Mouse (Mus musculus): ENCODE results near the gene Ercc2. TPM values are rescaled to one million over a fixed set of nuclear protein-coding genes. Genes with fewer than 3 reads are reported as not detected.

Ercc2 gene
- polyA plus RNA-seq, 1 experiment from 2014 or later = 28.5 TPM

DNA sequence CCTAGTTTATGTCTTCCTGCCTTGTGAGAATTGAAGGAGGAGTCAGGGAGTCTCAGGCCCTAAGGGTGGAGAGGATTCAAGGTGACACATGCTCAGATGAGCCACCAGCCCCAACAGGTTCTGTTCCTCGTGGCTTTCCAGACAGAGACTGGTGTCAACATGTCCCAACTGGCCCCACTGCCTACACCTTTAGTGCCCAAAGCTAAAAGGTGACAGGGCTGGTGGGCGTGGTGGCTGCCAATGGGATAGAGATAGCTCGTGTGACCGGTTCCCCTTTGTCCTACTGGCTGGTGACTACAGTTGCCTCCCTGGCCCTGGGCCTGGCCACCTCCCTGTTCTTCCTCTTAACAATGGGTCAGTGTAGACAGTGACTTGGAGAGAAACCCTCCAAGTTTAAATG, 16.4 kb upstream of the Ercc2 start:
- no peak overlapping the region for H3K4me2 ChIP-seq (ENCODE audit: low read length)
- no peaks in the 10 kb centered on the region; the same call in 1 of the 2 replicates for H3K27me3 ChIP-seq (replicated peaks; ENCODE audit: control insufficient read depth, insufficient read depth, low read length)
- H3K36me3 ChIP-seq (ENCODE audit: control insufficient read depth, insufficient read depth) = no peaks in the 10 kb centered on the region
- whole genome bisulfite sequencing = 81% methylated on average over 4 of the region's 4 CpGs
- H3K9me3 ChIP-seq (ENCODE audit: control insufficient read depth, low read length) = no peaks in the 10 kb centered on the region
- no peak overlapping the region for H3K9ac ChIP-seq (replicated peaks; ENCODE audit: low read depth, low read length)
- H3K4me1 ChIP-seq (replicated peaks; ENCODE audit: control insufficient read depth, insufficient read depth, low read length) = peaks cover 17% of the 10 kb centered on the region
- ATAC-seq = no peak
- no peak overlapping the region for H3K27ac ChIP-seq (ENCODE audit: low read length)
- H3K4me3 ChIP-seq (replicated peaks; ENCODE audit: low read length) = no peak overlapping the region

DNA sequence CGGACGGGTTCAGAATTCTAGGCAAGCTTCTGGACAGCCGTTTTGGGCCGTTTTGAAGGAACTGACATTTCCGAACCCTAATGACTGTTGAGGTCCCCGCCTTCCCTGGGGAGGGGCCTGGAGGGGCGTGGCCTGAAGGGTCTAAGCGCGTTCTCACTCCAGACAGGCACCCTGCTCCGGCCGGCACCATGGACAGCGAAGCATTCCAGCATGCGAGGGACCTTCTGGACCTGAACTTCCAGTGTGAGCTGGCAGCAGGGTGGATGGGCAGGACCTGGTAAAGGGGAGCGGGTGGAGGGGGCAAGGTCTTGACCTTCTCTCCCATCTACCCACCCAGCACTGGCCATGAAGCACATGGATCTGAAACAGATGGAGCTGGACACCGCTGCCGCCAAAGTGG, 13.4 kb upstream of the Ercc2 start:
- H3K27me3 ChIP-seq (replicated peaks; ENCODE audit: control insufficient read depth, insufficient read depth, low read length) = no peaks in the 10 kb centered on the region
- no peak for ATAC-seq
- no peak overlapping the region for H3K9ac ChIP-seq (replicated peaks; ENCODE audit: low read depth, low read length)
- WGBS = 22% methylated on average over 16 of the region's 16 CpGs
- H3K4me3 ChIP-seq (replicated peaks; ENCODE audit: low read length) = no peak overlapping the region
- H3K9me3 ChIP-seq (ENCODE audit: control insufficient read depth, low read length) = no peaks in the 10 kb centered on the region
- H3K36me3 ChIP-seq (ENCODE audit: control insufficient read depth, insufficient read depth) = no peaks in the 10 kb centered on the region
- no peak overlapping the region for H3K4me2 ChIP-seq (ENCODE audit: low read length)
- peaks cover 3% of the 10 kb centered on the region; the same call in 1 of the 2 replicates for H3K4me1 ChIP-seq (replicated peaks; ENCODE audit: control insufficient read depth, insufficient read depth, low read length)
- no peak overlapping the region for H3K27ac ChIP-seq (ENCODE audit: low read length)

DNA sequence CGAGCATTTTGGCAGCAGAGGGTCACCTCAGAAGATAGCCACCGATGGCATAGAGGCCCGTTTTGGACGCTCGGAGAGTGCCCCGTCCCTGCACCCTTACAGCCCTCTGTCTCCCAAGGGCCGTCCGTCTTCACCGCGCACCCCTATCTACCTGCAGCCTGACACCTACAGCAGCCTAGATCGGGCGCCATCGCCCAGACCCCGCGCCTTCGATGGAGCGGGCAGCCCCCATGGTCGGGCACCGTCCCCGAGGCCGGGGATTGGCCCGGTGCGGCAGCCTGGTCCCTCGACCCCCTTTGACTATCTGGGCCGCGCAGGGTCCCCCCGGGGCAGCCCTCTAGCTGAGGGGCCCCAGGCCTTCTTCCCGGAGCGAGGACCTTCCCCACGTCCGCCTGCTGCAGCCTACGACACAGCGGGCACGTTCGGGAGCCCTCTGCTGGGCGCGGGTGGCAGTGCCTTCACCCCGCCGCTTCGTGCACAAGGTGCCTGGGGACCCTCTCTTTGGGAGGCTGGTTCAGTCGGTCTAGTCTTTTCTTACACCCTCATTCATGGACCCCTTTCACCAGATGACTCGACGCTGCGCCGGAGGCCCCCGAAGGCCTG, 11.9 kb upstream of the Ercc2 start:
- Histone ChIP-seq H3K9ac (replicated peaks; ENCODE audit: low read depth, low read length) (peak overlapping the region; percentile 59), H3K9me3 (ENCODE audit: control insufficient read depth, low read length) (no peaks in the 10 kb centered on the region), H3K4me2 (ENCODE audit: low read length) (peak overlapping the region; percentile 49), H3K4me1 (replicated peaks; ENCODE audit: control insufficient read depth, insufficient read depth, low read length) (peaks cover 3% of the 10 kb centered on the region; the same call in 1 of the 2 replicates), H3K27me3 (replicated peaks; ENCODE audit: control insufficient read depth, insufficient read depth, low read length) (no peaks in the 10 kb centered on the region), H3K36me3 (ENCODE audit: control insufficient read depth, insufficient read depth) (no peaks in the 10 kb centered on the region), H3K4me3 (replicated peaks; ENCODE audit: low read length) (peak overlapping the region; percentile 38), H3K27ac (ENCODE audit: low read length) (no peak overlapping the region)
- ATAC-seq = peak; percentile 86
- WGBS = 10% methylated on average over 46 of the region's 46 CpGs

DNA sequence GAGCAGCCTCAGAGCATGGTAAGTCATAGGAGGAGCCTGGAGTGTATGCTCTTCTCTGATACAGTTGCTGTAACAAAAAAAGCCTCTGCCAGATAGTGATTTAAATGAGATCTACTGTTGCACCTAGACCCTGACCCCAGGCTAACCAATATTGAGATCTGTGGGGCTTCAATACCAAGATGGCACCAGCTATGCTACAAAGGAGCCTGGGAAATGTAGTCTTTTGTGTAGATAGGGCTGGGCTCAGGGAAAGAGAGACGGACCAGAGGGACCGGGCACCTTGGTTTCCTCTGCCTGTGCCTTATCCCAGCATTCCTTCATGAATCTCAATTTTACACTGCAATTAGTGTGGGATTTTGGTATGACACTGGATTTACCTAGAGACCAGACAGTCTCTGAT, 8.4 kb upstream of the Ercc2 start:
- H3K9ac ChIP-seq (replicated peaks; ENCODE audit: low read depth, low read length) = no peak overlapping the region
- WGBS = 90% methylated on average over 2 of the region's 2 CpGs

DNA sequence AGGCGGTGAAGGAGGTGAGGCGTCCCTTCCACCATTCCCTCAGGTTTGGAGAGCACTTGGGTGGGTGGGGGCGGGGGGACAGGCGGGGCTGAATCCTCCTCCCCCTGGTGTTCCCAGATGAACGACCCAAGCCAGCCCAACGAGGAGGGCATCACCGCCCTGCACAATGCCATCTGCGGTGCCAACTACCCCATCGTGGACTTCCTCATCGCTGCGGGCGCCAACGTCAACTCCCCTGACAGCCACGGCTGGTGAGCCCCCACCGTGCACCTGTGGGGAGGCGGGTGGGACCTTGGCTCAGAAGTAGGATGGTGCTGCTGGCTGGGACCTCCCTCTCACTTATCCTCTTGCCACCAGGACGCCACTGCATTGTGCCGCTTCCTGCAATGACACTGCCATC, 6.4 kb upstream of the Ercc2 start:
- Histone ChIP-seq H3K27ac (ENCODE audit: low read length) (no peak overlapping the region), H3K9me3 (ENCODE audit: control insufficient read depth, low read length) (no peaks in the 10 kb centered on the region), H3K4me2 (ENCODE audit: low read length) (no peak overlapping the region), H3K9ac (replicated peaks; ENCODE audit: low read depth, low read length) (no peak overlapping the region), H3K36me3 (ENCODE audit: control insufficient read depth, insufficient read depth) (no peaks in the 10 kb centered on the region), H3K4me1 (replicated peaks; ENCODE audit: control insufficient read depth, insufficient read depth, low read length) (no peaks in the 10 kb centered on the region), H3K4me3 (replicated peaks; ENCODE audit: low read length) (no peak overlapping the region), H3K27me3 (replicated peaks; ENCODE audit: control insufficient read depth, insufficient read depth, low read length) (no peaks in the 10 kb centered on the region)
- WGBS = 82% methylated on average over 18 of the region's 18 CpGs
- ATAC-seq = no peak

More for the DNA sequence above, 8.4 kb upstream of the Ercc2 start:
- Histone ChIP-seq H3K36me3 (ENCODE audit: control insufficient read depth, insufficient read depth) (no peaks in the 10 kb centered on the region), H3K9me3 (ENCODE audit: control insufficient read depth, low read length) (no peaks in the 10 kb centered on the region), H3K4me1 (replicated peaks; ENCODE audit: control insufficient read depth, insufficient read depth, low read length) (peaks cover 3% of the 10 kb centered on the region; the same call in 1 of the 2 replicates), H3K27ac (ENCODE audit: low read length) (no peak overlapping the region), H3K4me3 (replicated peaks; ENCODE audit: low read length) (no peak overlapping the region), H3K4me2 (ENCODE audit: low read length) (no peak overlapping the region), H3K27me3 (replicated peaks; ENCODE audit: control insufficient read depth, insufficient read depth, low read length) (no peaks in the 10 kb centered on the region)
- ATAC-seq = no peak

DNA sequence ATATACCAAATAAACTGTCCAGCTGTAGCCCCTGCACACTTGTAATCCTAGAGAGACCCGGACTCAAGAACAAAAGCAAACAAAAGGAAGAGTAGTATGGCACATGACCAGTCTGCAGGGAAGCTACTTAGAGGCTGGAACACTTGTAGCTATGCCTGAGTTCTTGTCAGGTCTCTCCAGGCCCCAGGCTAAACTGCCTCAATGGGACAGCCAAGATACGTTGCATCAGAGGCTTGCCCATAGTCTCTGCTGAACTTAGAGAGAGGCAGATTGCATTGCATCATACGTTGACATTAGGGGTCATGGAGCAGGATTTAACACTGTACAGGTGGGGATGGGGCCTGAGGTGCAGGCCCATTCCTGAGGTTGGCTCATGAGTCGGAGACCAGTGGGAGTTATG, 5.8 kb upstream of the Ercc2 start:
- Histone ChIP-seq H3K9ac (replicated peaks; ENCODE audit: low read depth, low read length) (no peak overlapping the region), H3K4me2 (ENCODE audit: low read length) (no peak overlapping the region), H3K36me3 (ENCODE audit: control insufficient read depth, insufficient read depth) (no peaks in the 10 kb centered on the region), H3K4me1 (replicated peaks; ENCODE audit: control insufficient read depth, insufficient read depth, low read length) (no peaks in the 10 kb centered on the region), H3K27me3 (replicated peaks; ENCODE audit: control insufficient read depth, insufficient read depth, low read length) (no peaks in the 10 kb centered on the region), H3K9me3 (ENCODE audit: control insufficient read depth, low read length) (no peaks in the 10 kb centered on the region), H3K27ac (ENCODE audit: low read length) (no peak overlapping the region), H3K4me3 (replicated peaks; ENCODE audit: low read length) (no peak overlapping the region)
- no peak for ATAC-seq
- WGBS = 90% methylated on average over 4 of the region's 4 CpGs

DNA sequence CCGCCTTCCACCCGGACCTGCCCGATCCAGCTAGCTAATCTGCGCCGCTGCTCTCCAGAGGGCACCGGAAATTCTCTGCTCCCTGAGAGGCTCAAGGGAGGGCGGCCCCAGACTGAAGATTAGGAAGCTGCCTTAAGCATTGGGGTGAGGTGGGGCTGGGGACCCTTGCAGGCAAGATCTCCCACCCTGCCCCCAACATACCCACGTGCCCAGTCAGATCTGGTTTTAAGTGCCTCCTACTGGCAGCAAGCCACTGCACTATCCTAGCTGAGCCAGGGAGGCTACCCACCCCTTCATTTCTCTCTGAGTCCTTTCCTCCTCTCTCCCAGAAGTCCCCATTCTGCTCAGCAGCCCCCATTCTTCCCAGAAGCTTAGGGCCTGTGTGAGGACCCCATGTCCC, 3.8 kb upstream of the Ercc2 start:
- WGBS = 83% methylated on average over 8 of the region's 8 CpGs
- Histone ChIP-seq H3K36me3 (ENCODE audit: control insufficient read depth, insufficient read depth) (no peaks in the 10 kb centered on the region), H3K9me3 (ENCODE audit: control insufficient read depth, low read length) (no peaks in the 10 kb centered on the region), H3K4me2 (ENCODE audit: low read length) (no peak overlapping the region), H3K4me3 (replicated peaks; ENCODE audit: low read length) (no peak overlapping the region), H3K27ac (ENCODE audit: low read length) (no peak overlapping the region), H3K4me1 (replicated peaks; ENCODE audit: control insufficient read depth, insufficient read depth, low read length) (peaks cover 7% of the 10 kb centered on the region), H3K9ac (replicated peaks; ENCODE audit: low read depth, low read length) (no peak overlapping the region), H3K27me3 (replicated peaks; ENCODE audit: control insufficient read depth, insufficient read depth, low read length) (no peaks in the 10 kb centered on the region)
- ATAC-seq = no peak

DNA sequence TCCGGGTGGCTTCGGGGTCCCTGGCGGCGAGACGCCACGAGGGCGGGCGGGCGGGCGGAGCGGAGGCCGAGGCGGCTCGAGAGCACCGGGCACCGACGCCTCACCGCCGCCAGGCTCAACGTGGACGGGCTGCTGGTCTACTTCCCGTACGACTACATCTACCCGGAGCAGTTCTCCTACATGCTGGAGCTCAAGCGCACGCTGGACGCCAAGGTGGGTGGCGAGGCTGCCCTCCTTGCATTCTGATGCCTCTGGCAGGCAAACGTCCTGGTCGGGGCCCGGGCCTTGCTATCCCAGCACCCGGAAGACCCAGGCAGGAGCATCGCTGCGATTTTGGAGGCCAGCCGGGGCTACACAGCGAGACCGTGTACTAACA, 344 bp downstream of the Ercc2 start:
- H3K27me3 ChIP-seq (replicated peaks; ENCODE audit: control insufficient read depth, insufficient read depth, low read length) = no peaks in the 10 kb centered on the region
- H3K4me1 ChIP-seq (replicated peaks; ENCODE audit: control insufficient read depth, insufficient read depth, low read length) = peaks cover 17% of the 10 kb centered on the region
- H3K9ac ChIP-seq (replicated peaks; ENCODE audit: low read depth, low read length) = peak overlapping the region; percentile 84
- peak overlapping the region; percentile 53 for H3K27ac ChIP-seq (ENCODE audit: low read length)
- ATAC-seq = peak; percentile 45
- 0% methylated on average over 32 of the region's 37 CpGs for WGBS
- peaks cover 15% of the 10 kb centered on the region; the same call in 1 of the 2 replicates for H3K36me3 ChIP-seq (ENCODE audit: control insufficient read depth, insufficient read depth)
- peak overlapping the region; percentile 87 for H3K4me2 ChIP-seq (ENCODE audit: low read length)
- H3K4me3 ChIP-seq (replicated peaks; ENCODE audit: low read length) = peak overlapping the region; percentile 95
- H3K9me3 ChIP-seq (ENCODE audit: control insufficient read depth, low read length) = no peaks in the 10 kb centered on the region

DNA sequence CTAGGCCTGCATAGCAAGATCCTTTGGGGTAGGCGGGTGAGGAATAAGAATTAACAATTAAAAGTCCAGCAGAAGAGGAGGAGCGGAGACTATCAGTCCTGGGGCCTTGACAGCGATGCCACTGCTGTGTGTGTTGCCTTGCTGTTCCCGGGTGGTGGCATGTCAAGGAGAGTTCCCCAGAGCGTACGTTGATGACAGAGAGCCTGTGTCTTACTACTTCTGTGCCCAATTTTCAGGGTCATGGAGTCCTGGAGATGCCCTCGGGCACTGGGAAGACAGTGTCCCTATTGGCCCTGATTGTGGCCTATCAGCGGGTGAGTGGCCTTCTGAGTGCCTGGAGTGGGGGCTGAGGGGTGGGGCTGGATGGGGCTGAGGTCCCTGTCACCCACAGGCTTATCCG, 1.9 kb downstream of the Ercc2 start:
- H3K4me1 ChIP-seq (replicated peaks; ENCODE audit: control insufficient read depth, insufficient read depth, low read length) = peaks cover 17% of the 10 kb centered on the region
- WGBS = 89% methylated on average over 9 of the region's 9 CpGs
- H3K36me3 ChIP-seq (ENCODE audit: control insufficient read depth, insufficient read depth) = peaks cover 21% of the 10 kb centered on the region
- no peak overlapping the region for H3K27ac ChIP-seq (ENCODE audit: low read length)
- H3K9me3 ChIP-seq (ENCODE audit: control insufficient read depth, low read length) = no peaks in the 10 kb centered on the region
- H3K9ac ChIP-seq (replicated peaks; ENCODE audit: low read depth, low read length) = no peak overlapping the region
- H3K4me3 ChIP-seq (replicated peaks; ENCODE audit: low read length) = no peak overlapping the region
- peak overlapping the region; percentile 87 for H3K4me2 ChIP-seq (ENCODE audit: low read length)
- no peaks in the 10 kb centered on the region for H3K27me3 ChIP-seq (replicated peaks; ENCODE audit: control insufficient read depth, insufficient read depth, low read length)
- no peak for ATAC-seq

Data from forebrain, embryonic 16.5 days (tissue).